Mouse (Mus musculus): ENCODE measurements around the gene Lsg1. TPM values are rescaled to one million over a fixed set of nuclear protein-coding genes. Genes with fewer than 3 reads are reported as not detected.
A peak's percentile ranks its signal among the peaks of the same experiment; 100 is the strongest.

Lsg1 gene
- polyA plus RNA-seq, 1 experiment from 2014 or later: 66.1 TPM

- Histone ChIP-seq H3K9me3 (no peaks in the 10 kb centered on the region), H3K36me3 (peaks cover 87% of the 10 kb centered on the region), H3K27ac (no peak overlapping the region), H3K4me3 (no peak overlapping the region), H3K27me3 (no peaks in the 10 kb centered on the region), H3K4me2 (no peak overlapping the region), H3K9ac (no peak overlapping the region), H3K4me1 (no peaks in the 10 kb centered on the region)
- no peak for ATAC-seq (ENCODE audit: insufficient number of reproducible peaks, low FRiP score, low TSS enrichment, low read depth)
- WGBS: 92% methylated on average over 4 of the region's 4 CpGs
Measured at GRCm38 (mm10) chr16:30570173-30570572, 17.2 kb downstream of the Lsg1 start.

- Histone ChIP-seq H3K4me1 (no peaks in the 10 kb centered on the region), H3K9me3 (no peaks in the 10 kb centered on the region), H3K9ac (no peak overlapping the region), H3K36me3 (peaks cover 93% of the 10 kb centered on the region), H3K27me3 (no peaks in the 10 kb centered on the region), H3K27ac (no peak overlapping the region), H3K4me3 (no peak overlapping the region), H3K4me2 (no peak overlapping the region)
- no peak for ATAC-seq (ENCODE audit: insufficient number of reproducible peaks, low FRiP score, low TSS enrichment, low read depth)
- 92% methylated on average over 6 of the region's 6 CpGs for WGBS
Measured at GRCm38 (mm10) chr16:30565631-30566030, 21.8 kb downstream of the Lsg1 start.

GRCm38 (mm10) chr16:30560601-30561000 is 26.8 kb downstream of the Lsg1 start:
- Histone ChIP-seq H3K4me3 (no peak overlapping the region), H3K4me1 (no peaks in the 10 kb centered on the region), H3K4me2 (no peak overlapping the region), H3K27ac (no peak overlapping the region), H3K9ac (no peak overlapping the region), H3K36me3 (peaks cover 74% of the 10 kb centered on the region), H3K9me3 (peaks cover 13% of the 10 kb centered on the region; the same call in 1 of the 2 replicates), H3K27me3 (no peaks in the 10 kb centered on the region)
- WGBS: 92% methylated on average over 4 of the region's 4 CpGs
- no peak for ATAC-seq (ENCODE audit: insufficient number of reproducible peaks, low FRiP score, low TSS enrichment, low read depth)

GRCm38 (mm10) chr16:30559312-30559992 is 27.9 kb downstream of the Lsg1 start:
- ATAC-seq (ENCODE audit: insufficient number of reproducible peaks, low FRiP score, low TSS enrichment, low read depth): no peak

GRCm38 (mm10) chr16:30554109-30554508 is 33.3 kb downstream of the Lsg1 start:
- H3K27me3 ChIP-seq: no peaks in the 10 kb centered on the region
- H3K4me3 ChIP-seq: no peak overlapping the region
- peaks cover 13% of the 10 kb centered on the region; the same call in 1 of the 2 replicates for H3K9me3 ChIP-seq
- no peak for ATAC-seq (ENCODE audit: insufficient number of reproducible peaks, low FRiP score, low TSS enrichment, low read depth)
- no peak overlapping the region for H3K9ac ChIP-seq
- 96% methylated on average over 8 of the region's 8 CpGs for WGBS
- peaks cover 19% of the 10 kb centered on the region for H3K36me3 ChIP-seq
- H3K4me1 ChIP-seq: peaks cover 24% of the 10 kb centered on the region
- H3K4me2 ChIP-seq: no peak overlapping the region
- H3K27ac ChIP-seq: no peak overlapping the region

More at GRCm38 (mm10) chr16:30559312-30559992, 27.9 kb downstream of the Lsg1 start:
- Histone ChIP-seq H3K9ac (no peak overlapping the region), H3K27ac (no peak overlapping the region), H3K9me3 (peaks cover 13% of the 10 kb centered on the region; the same call in 1 of the 2 replicates), H3K4me3 (no peak overlapping the region), H3K4me1 (no peaks in the 10 kb centered on the region), H3K27me3 (no peaks in the 10 kb centered on the region), H3K36me3 (peaks cover 70% of the 10 kb centered on the region), H3K4me2 (no peak overlapping the region)
- 85% methylated on average over 5 of the region's 5 CpGs for WGBS

GRCm38 (mm10) chr16:30552621-30553338 is 34.6 kb downstream of the Lsg1 start:
- H3K36me3 ChIP-seq: peaks cover 8% of the 10 kb centered on the region
- 34% methylated on average over 11 of the region's 11 CpGs for WGBS
- no peaks in the 10 kb centered on the region for H3K27me3 ChIP-seq
- H3K4me3 ChIP-seq: no peak overlapping the region
- peaks cover 13% of the 10 kb centered on the region; the same call in 1 of the 2 replicates for H3K9me3 ChIP-seq
- peak; percentile 62 for ATAC-seq (ENCODE audit: insufficient number of reproducible peaks, low FRiP score, low TSS enrichment, low read depth)
- peak overlapping the region; percentile 80 for H3K27ac ChIP-seq
- H3K4me1 ChIP-seq: peaks cover 29% of the 10 kb centered on the region
- no peak overlapping the region for H3K4me2 ChIP-seq
- H3K9ac ChIP-seq: no peak overlapping the region

- H3K4me2 ChIP-seq: peak within 1 kb of the TSS; percentile 87
- H3K9me3 ChIP-seq: no peaks in the 10 kb centered on the region
- H3K9ac ChIP-seq: peak within 1 kb of the TSS; percentile 82
- no peaks in the 10 kb centered on the region for H3K27me3 ChIP-seq
- 4% methylated on average over 14 of the region's 14 CpGs for WGBS
- H3K4me1 ChIP-seq: peaks cover 29% of the 10 kb centered on the region
- no peak for ATAC-seq (ENCODE audit: insufficient number of reproducible peaks, low FRiP score, low TSS enrichment, low read depth)
- peak within 1 kb of the TSS; percentile 64 for H3K4me3 ChIP-seq
- peaks cover 18% of the 10 kb centered on the region for H3K36me3 ChIP-seq
- 0 out of 2 replicates have a peak within 1 kb of the TSS, but pooled peaks have one; percentile 58 for H3K27ac ChIP-seq
Measured at GRCm38 (mm10) chr16:30550748-30551192, 36.6 kb downstream of the Lsg1 start, which contains the start of gene Tmem44. Gene Tmem44, minus strand, starts transcription at chr16:30550842.

- Histone ChIP-seq H3K4me2 (peak overlapping the region; percentile 87), H3K27ac (0 out of 2 replicates have a peak overlapping the region, but pooled peaks have one; percentile 58), H3K4me3 (peak overlapping the region; percentile 64), H3K27me3 (no peaks in the 10 kb centered on the region), H3K36me3 (peaks cover 14% of the 10 kb centered on the region), H3K4me1 (peaks cover 29% of the 10 kb centered on the region), H3K9ac (peak overlapping the region; percentile 82), H3K9me3 (no peaks in the 10 kb centered on the region)
- ATAC-seq (ENCODE audit: insufficient number of reproducible peaks, low FRiP score, low TSS enrichment, low read depth): peak; percentile 77; the same call in 1 of the 2 replicates
- under 1% methylated on average over 53 of the region's 63 CpGs for WGBS
Measured at GRCm38 (mm10) chr16:30549966-30550747, 37.2 kb downstream of the Lsg1 start.

- Histone ChIP-seq H3K27ac (no peak overlapping the region), H3K36me3 (peaks cover 14% of the 10 kb centered on the region), H3K4me1 (peaks cover 29% of the 10 kb centered on the region), H3K4me3 (peak overlapping the region; percentile 64), H3K27me3 (no peaks in the 10 kb centered on the region), H3K9ac (0 out of 2 replicates have a peak overlapping the region, but pooled peaks have one; percentile 82), H3K9me3 (no peaks in the 10 kb centered on the region), H3K4me2 (peak overlapping the region; percentile 87)
- 83% methylated on average over 7 of the region's 7 CpGs for whole genome bisulfite sequencing
- no peak for ATAC-seq (ENCODE audit: insufficient number of reproducible peaks, low FRiP score, low TSS enrichment, low read depth)
Measured at GRCm38 (mm10) chr16:30549516-30549915, 37.9 kb downstream of the Lsg1 start.

- no peak for ATAC-seq (ENCODE audit: insufficient number of reproducible peaks, low FRiP score, low TSS enrichment, low read depth)
- H3K4me2 ChIP-seq: no peak overlapping the region
- no peak overlapping the region for H3K9ac ChIP-seq
- no peaks in the 10 kb centered on the region for H3K27me3 ChIP-seq
- peaks cover 29% of the 10 kb centered on the region for H3K4me1 ChIP-seq
- no peak overlapping the region for H3K27ac ChIP-seq
- H3K36me3 ChIP-seq: peaks cover 16% of the 10 kb centered on the region
- WGBS: 79% methylated on average over 5 of the region's 5 CpGs
- H3K4me3 ChIP-seq: no peak overlapping the region
- no peaks in the 10 kb centered on the region for H3K9me3 ChIP-seq
Measured at GRCm38 (mm10) chr16:30548291-30548690, 39.1 kb downstream of the Lsg1 start.

GRCm38 (mm10) chr16:30544693-30545092 is 42.7 kb downstream of the Lsg1 start:
- H3K9ac ChIP-seq: no peak overlapping the region
- no peak overlapping the region for H3K4me2 ChIP-seq
- no peak overlapping the region for H3K4me3 ChIP-seq
- no peaks in the 10 kb centered on the region for H3K27me3 ChIP-seq
- H3K4me1 ChIP-seq: peaks cover 11% of the 10 kb centered on the region; the same call in 1 of the 2 replicates
- peaks cover 27% of the 10 kb centered on the region for H3K36me3 ChIP-seq
- ATAC-seq (ENCODE audit: insufficient number of reproducible peaks, low FRiP score, low TSS enrichment, low read depth): no peak
- 75% methylated on average over 4 of the region's 4 CpGs for WGBS
- H3K9me3 ChIP-seq: no peaks in the 10 kb centered on the region
- no peak overlapping the region for H3K27ac ChIP-seq

All from limb, embryonic 15.5 days (tissue).